Mouse (Mus musculus): ENCODE data around the gene L3hypdh.
"Not testable (repeated sequence)": the region's sequence is repeated elsewhere in the genome, so short reads cannot be mapped to it uniquely, and the experiment has no call there.

Gene L3hypdh

DNA sequence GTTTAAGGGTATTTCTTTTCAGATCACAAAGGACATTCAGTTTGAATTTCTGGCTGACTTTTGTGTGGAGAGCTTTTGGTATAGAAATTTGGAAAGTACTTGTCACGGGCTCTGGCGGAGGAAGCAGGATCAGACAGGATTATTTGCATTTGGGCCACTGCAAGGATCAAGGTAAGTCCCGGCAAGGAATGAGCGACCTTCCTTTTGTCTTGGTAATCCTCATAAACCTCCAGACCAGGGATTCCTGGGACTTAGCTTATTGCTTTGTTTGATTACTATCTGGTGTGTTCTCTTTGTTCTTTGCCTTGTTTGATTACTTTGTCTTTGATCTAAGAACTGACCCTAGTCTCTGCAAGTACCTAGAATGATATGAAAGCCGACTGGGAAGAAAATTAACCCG lies 31.4 kb downstream of the L3hypdh start:
- DNase-seq (ENCODE audit: low read depth, low spot score): no peak

- DNase-seq (ENCODE audit: low read depth, low spot score): peak; percentile 39
These were observed 31.9 kb downstream of the L3hypdh start for GRCm38 (mm10) chr12:72053303-72053702.

GRCm38 (mm10) chr12:72052571-72052970 lies 32.7 kb downstream of the L3hypdh start:
- DNase-seq (ENCODE audit: low read depth, low spot score): no peak

DNA sequence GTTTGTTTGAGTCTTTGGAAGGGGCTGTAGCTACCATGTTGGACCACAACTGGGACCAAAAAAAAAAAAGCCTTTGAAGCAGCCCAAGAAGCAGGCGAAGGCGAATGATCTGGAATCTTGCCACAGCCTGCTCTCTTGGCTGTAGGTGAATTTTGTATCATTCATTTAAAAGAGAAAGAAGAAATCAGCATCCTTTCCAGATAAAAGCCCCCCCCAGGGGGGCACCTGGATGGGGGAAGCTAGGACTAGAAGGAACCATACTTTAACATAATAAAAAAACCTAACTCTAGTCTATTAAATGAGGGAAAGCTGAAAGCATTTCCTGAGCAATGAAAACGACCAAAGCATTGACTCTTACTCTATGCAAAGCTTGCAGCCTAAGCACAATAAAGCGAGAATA lies 34.4 kb downstream of the L3hypdh start:
- no peak for DNase-seq (ENCODE audit: low read depth, low spot score)

DNA sequence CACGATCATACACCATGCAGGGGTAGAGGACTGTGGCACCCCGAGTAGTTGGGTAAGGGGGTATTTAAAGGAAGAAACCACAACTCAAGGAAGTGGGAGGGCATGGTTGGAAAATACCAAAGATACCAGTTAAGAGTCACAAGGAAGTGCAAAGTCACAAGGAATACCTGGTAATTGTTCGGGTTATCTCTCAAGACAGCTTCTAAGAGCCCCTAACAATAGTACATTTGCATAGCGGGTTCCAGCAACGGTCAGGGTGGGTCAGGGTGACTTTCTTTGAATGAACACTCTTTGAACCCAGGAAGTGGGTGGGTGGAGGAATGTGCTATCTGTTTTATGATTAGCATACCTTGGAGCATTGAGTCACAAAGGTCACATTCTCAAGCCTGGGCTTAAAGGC lies 35.1 kb downstream of the L3hypdh start:
- DNase-seq (ENCODE audit: low read depth, low spot score): not testable (repeated sequence)

- DNase-seq (ENCODE audit: low read depth, low spot score): peak; percentile 35
These were observed 37.7 kb downstream of the L3hypdh start for GRCm38 (mm10) chr12:72047513-72047912.

DNA sequence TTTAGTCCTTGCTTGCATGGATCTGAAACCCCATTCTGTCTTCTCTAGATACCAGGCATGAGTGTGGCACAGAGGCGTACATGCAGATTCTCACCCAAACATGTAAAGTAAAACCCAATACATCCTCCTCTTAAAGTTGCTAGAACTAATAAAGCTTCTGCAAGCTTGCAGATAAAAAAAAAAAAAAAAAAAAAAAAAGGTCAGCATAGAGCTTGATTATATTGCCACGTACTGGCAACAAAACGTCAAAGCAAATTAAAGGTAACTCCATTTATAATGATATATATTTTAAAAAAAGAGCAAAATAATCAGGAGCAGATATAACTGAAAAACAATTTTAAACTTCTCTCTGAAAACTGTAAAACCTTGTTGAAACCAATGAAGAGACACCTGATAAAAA lies 44.0 kb downstream of the L3hypdh start:
- DNase-seq (ENCODE audit: low read depth, low spot score): no peak

GRCm38 (mm10) chr12:72039501-72039900 lies 45.7 kb downstream of the L3hypdh start:
- no peak for DNase-seq (ENCODE audit: low read depth, low spot score)

GRCm38 (mm10) chr12:72038866-72039265 lies 46.4 kb downstream of the L3hypdh start:
- no peak for DNase-seq (ENCODE audit: low read depth, low spot score)

DNA sequence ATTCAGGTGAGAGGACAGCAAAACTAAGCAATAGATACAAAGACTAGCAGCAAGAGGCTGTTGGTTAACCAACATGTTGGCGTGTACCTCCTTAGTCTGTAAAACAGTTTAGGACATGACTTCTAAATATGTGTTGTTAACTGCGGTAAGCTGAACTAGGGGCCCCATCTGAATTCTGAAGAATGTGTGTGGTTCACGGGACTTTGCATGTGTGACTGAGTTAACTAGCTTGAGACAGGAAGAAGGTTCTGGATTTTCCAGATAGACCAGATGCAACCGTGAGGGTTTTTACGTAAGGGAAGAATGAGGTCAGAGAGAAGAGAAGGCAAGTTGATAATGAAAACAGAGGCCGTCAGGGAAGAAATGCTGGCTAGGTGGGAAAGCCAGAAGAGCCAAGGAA lies 48.2 kb downstream of the L3hypdh start:
- no peak for DNase-seq (ENCODE audit: low read depth, low spot score)

DNA sequence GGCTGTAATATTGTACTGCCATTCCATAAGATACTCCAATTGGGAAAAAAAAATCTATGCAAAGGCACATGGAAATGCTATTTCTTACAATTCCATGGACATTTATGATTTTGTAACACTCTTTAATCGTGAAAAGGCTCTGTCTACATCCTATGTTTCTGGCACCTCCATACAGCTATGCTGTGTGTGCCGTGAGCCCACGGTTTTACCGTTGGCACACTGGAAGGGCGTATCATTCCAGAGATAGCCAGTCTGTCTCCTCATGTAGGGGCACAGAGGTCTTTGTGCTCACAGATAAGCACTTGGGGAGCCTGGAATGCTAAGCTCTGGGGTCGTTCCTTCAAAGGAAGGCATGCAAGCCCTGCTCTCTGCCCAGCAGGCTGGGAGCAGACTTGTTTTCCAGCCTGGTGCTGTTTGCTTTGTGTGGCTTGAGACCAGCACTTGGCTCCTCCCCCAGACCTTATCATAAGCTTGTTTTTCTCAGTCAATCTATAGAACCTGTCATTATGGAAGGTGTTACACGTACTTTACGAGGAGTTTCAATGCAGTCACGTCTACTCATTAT lies 49.1 kb downstream of the L3hypdh start:
- DNase-seq (ENCODE audit: low read depth, low spot score): no peak

DNA sequence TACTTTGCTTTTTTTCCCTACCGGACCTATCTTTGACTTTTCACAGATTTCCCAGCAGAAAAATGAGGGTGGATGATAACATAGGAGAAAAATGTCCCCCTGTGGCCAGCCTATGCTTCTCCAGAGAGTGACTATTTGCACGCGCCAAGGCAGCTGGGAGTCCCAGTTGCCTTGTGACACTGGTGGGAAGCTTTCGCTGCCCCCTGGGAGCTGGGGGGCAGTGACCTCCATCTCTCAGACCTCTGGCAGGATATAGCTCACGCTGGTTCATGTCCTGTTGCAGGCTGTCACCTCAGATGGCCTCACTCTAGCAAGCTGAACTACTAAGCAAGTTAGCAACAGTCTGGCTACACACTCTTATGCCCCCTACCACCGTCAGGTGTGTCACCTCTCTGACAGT lies 53.4 kb downstream of the L3hypdh start:
- DNase-seq (ENCODE audit: low read depth, low spot score): no peak

GRCm38 (mm10) chr12:72031171-72031570 lies 54.1 kb downstream of the L3hypdh start:
- no peak for DNase-seq (ENCODE audit: low read depth, low spot score)

- no peak for DNase-seq (ENCODE audit: low read depth, low spot score)
These were observed 59.9 kb downstream of the L3hypdh start for GRCm38 (mm10) chr12:72025275-72025795.

GRCm38 (mm10) chr12:72023572-72023971 lies 61.7 kb downstream of the L3hypdh start:
- DNase-seq (ENCODE audit: low read depth, low spot score): no peak
